Mouse (Mus musculus) neural tube, embryonic 10.5 days (tissue): ENCODE measurements around the gene Bcl2l1.

ENCODE experiments used
- DNase-seq: peaks from one replicate; pipeline ENCODE4 v3.0.0-alpha.2; 2017; ENCODE audit warnings: low spot score; ENCODE audit errors: extremely low spot score

The Bcl2l1 gene

GRCm38 (mm10) chr2:152737306-152738221, 94.0 kb downstream of the Bcl2l1 start:
- no peak for DNase-seq

GRCm38 (mm10) chr2:152736748-152737147, 94.8 kb downstream of the Bcl2l1 start:
- DNase-seq: no peak

GRCm38 (mm10) chr2:152736090-152736601, 95.4 kb downstream of the Bcl2l1 start, which contains the start of gene Id1:
Gene Id1, plus strand, starts transcription at chr2:152736251.
- DNase-seq: peak; percentile 92

GRCm38 (mm10) chr2:152734984-152735383, 96.5 kb downstream of the Bcl2l1 start:
- DNase-seq: peak; percentile 98

- no peak for DNase-seq
Measured at GRCm38 (mm10) chr2:152734501-152734900, 97.0 kb downstream of the Bcl2l1 start.

GRCm38 (mm10) chr2:152733201-152733600, 98.3 kb downstream of the Bcl2l1 start:
- DNase-seq: no peak
